Mouse (Mus musculus) forebrain, embryonic 16.5 days (tissue): ENCODE results near the gene Fbxw11. TPM values are rescaled to one million over a fixed set of nuclear protein-coding genes. Genes with fewer than 3 reads are reported as not detected.

Source experiments
- ATAC-seq: fragments of 200-750 bp; cut with Nextera tagmentation; 2 replicates; pipeline ENCODE4 v1.8.0; 2017; ENCODE audit warnings: mild to moderate bottlenecking, moderate library complexity
- H3K27ac ChIP-seq: fragments of 300-500 bp; sonication (generic); 2 replicates; pipeline ENCODE4 v1.5.1; 2014; ENCODE audit warnings: low read length, control low read depth
- H3K27me3 ChIP-seq: fragments of 300-500 bp; sonication (generic); replicated peaks from 2 replicates; pipeline ENCODE4 v1.6.1; 2014; ENCODE audit warnings: low read length; ENCODE audit not compliant: control insufficient read depth, insufficient read depth
- H3K36me3 ChIP-seq: fragments of 300-500 bp; sonication (generic); 2 replicates; pipeline ENCODE4 v1.6.1; 2014; ENCODE audit not compliant: control insufficient read depth, insufficient read depth
- H3K4me1 ChIP-seq: fragments of 300-500 bp; sonication (generic); replicated peaks from 2 replicates; pipeline ENCODE4 v1.6.1; 2014; ENCODE audit warnings: low read length; ENCODE audit not compliant: control insufficient read depth, insufficient read depth
- H3K4me2 ChIP-seq: fragments of 300-500 bp; sonication (generic); 2 replicates; pipeline ENCODE4 v1.6.1; 2014; ENCODE audit warnings: mild to moderate bottlenecking, low read length, control low read depth
- H3K4me3 ChIP-seq: fragments of 300-500 bp; sonication (generic); replicated peaks from 2 replicates; pipeline ENCODE4 v1.5.1; 2014; ENCODE audit warnings: mild to moderate bottlenecking, low read length, control low read depth
- H3K9ac ChIP-seq: fragments of 300-500 bp; sonication (generic); replicated peaks from 2 replicates; pipeline ENCODE4 v1.6.1; 2014; ENCODE audit warnings: low read depth, low read length, control low read depth
- H3K9me3 ChIP-seq: fragments of 300-500 bp; sonication (generic); 2 replicates; pipeline ENCODE4 v1.6.1; 2016; ENCODE audit warnings: low read length; ENCODE audit not compliant: control insufficient read depth
- WGBS: fragments of 180-500 bp; shearing (Covaris S2); extraction: QIAGEN DNeasy Blood & Tissue Kit; methylation state at CpG from one replicate; pipeline ENCODE4 v1.1.7; 2014; 5-methylcytosine and 5-hydroxymethylcytosine counted together
- polyA plus RNA-seq: library from polyadenylated mRNA; unstranded; fragments of >200 nt; fragmentation: Nextera tagmentation; extraction: Ambion mirVana; gene quantifications from 2 replicates; pipeline ENCODE4 v1.2.1, GENCODE M21; 2015

Fbxw11 gene
- polyA plus RNA-seq, 1 experiment from 2014 or later, result 125 TPM

DNA sequence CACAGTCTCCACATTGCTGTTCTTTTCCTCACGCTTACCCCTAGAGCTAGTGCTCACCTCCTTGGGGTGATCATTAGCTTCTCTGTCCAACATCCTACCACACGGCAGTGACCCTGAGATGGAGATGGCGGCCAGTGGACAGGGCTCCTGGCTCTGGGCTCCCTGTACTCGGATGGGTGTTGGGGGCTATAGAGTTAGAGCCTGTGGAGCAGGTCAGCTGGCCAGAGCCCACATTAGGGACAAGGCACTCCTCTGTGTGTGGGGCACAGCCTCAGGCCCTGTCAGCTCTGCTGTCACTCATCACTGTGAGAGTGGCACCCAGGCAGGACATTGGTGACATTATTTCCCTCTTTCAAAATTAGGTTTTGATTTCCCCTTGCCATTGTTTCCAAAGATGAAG is 102.9 kb downstream of the Fbxw11 start:
- no peaks in the 10 kb centered on the region for H3K4me1 ChIP-seq
- no peak overlapping the region for H3K4me2 ChIP-seq
- no peak overlapping the region for H3K9ac ChIP-seq
- no peak overlapping the region for H3K27ac ChIP-seq
- no peak overlapping the region for H3K4me3 ChIP-seq
- 91% methylated on average over 4 of the region's 4 CpGs for WGBS
- H3K27me3 ChIP-seq, result no peaks in the 10 kb centered on the region
- peaks cover 27% of the 10 kb centered on the region for H3K36me3 ChIP-seq
- no peak for ATAC-seq
- no peaks in the 10 kb centered on the region for H3K9me3 ChIP-seq

DNA sequence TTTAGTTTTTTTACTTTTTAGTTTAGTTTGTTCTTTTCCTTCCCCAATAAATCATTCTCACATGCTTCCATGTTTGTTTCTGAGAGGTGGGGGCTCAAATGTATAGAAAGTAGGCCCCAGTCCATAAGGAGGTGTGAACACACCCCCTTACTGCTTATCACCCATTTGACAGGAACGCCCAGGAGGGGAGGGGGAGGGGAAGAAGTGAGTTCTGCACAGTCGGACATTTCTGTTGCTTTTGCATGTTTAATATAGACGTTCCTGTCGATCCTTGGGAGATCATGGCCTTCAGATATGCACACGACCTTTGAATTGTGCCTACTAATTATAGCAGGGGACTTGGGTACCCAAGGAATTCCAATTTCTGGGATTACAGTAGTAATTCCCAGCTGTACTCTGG is 103.5 kb downstream of the Fbxw11 start:
- no peak overlapping the region for H3K9ac ChIP-seq
- no peak overlapping the region for H3K4me2 ChIP-seq
- 73% methylated on average over 5 of the region's 5 CpGs for WGBS
- H3K9me3 ChIP-seq, result no peaks in the 10 kb centered on the region
- H3K27me3 ChIP-seq, result no peaks in the 10 kb centered on the region
- no peak overlapping the region for H3K27ac ChIP-seq
- H3K4me1 ChIP-seq, result no peaks in the 10 kb centered on the region
- H3K4me3 ChIP-seq, result no peak overlapping the region
- no peak for ATAC-seq
- peaks cover 22% of the 10 kb centered on the region for H3K36me3 ChIP-seq

DNA sequence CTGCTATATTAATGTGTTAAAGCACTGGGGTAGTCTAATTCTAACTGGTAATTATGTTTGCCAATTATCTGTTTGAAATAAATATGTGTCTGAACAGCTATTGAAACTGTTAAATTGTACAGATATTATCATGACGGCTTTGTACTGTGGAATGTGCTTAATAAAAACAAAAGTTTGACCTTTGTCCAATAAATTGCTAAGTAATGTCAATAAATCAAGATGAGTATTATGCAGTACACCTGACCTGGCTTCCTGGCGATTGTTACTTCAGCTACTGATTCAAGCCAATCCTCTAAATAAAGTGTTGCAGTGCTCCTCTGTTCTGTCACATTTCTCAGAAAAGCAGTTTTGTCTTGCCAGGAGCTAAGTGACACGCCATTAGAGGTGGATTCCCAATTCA is 104.0 kb downstream of the Fbxw11 start:
- ATAC-seq, result no peak
- no peak overlapping the region for H3K4me3 ChIP-seq
- H3K9me3 ChIP-seq, result no peaks in the 10 kb centered on the region
- no peaks in the 10 kb centered on the region for H3K27me3 ChIP-seq
- peaks cover 19% of the 10 kb centered on the region for H3K36me3 ChIP-seq
- H3K9ac ChIP-seq, result no peak overlapping the region
- no peak overlapping the region for H3K4me2 ChIP-seq
- no peak overlapping the region for H3K27ac ChIP-seq
- H3K4me1 ChIP-seq, result no peaks in the 10 kb centered on the region
- WGBS, result 77% methylated on average over 3 of the region's 3 CpGs

DNA sequence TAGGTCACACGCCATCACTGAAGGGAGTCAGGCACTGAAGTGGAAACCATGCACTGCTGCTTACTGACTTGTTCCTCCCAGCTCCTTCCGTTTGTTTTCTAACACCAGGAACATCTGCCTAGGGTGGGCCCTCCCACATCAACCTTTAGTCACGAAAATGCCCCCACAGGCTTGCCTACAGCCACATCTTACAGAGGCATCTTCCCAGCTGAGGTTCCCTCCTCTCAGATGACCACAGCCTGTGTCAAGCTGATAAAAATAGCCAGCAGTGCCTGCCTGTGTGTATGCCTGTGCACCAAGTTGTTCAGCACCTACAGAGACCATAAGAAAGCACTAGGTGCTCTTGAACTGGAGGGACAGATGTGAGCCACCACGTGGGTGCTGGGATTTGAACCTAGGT is 106.3 kb downstream of the Fbxw11 start:
- 66% methylated on average over 4 of the region's 4 CpGs for WGBS
- no peak for ATAC-seq
- Histone ChIP-seq H3K4me3 (no peak overlapping the region), H3K36me3 (peaks cover 11% of the 10 kb centered on the region), H3K4me1 (peaks cover 11% of the 10 kb centered on the region), H3K9ac (no peak overlapping the region), H3K27ac (no peak overlapping the region), H3K4me2 (no peak overlapping the region), H3K27me3 (no peaks in the 10 kb centered on the region), H3K9me3 (no peaks in the 10 kb centered on the region)

DNA sequence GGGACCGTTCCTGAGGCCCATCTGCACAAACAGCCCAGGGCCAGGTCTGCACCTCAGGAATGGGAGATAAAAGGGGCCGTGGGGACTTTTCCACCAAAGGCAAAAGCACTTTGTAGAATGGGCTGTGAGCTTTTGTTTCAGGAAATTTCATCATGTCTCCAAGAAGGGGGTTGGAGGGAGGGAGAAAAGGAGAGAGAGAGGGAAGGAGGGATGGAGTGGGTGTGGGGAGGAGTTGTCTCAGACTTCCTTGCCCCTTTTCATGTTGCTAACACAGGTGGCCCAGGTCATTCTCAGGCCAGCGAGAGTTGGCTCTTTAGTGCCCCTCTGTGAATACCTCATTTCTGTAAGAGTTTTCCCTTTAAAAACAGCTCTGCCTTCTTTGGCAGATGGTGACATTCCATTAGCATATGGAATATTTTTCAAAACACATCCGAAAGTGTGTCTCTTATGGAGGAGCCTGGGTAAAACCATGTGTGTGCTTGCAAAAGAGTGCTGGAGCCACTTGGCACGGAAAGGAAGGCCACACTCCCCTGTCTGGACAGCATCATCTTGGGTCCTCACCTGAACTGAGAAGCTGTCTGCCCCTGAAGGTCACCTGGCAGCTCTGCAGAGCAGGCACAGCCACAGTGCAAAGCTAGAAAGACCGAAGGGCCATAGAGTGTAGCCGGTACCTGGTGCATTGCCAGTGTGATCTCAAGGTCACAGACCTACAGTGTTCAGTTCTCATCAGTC is 109.5 kb downstream of the Fbxw11 start:
- Histone ChIP-seq H3K9ac (no peak overlapping the region), H3K36me3 (no peaks in the 10 kb centered on the region), H3K4me3 (no peak overlapping the region), H3K27me3 (no peaks in the 10 kb centered on the region), H3K9me3 (no peaks in the 10 kb centered on the region), H3K27ac (peak overlapping the region; percentile 58; the same call in 1 of the 2 replicates), H3K4me2 (no peak overlapping the region), H3K4me1 (peaks cover 11% of the 10 kb centered on the region)
- peak; percentile 63 for ATAC-seq
- 67% methylated on average over 7 of the region's 7 CpGs for WGBS

DNA sequence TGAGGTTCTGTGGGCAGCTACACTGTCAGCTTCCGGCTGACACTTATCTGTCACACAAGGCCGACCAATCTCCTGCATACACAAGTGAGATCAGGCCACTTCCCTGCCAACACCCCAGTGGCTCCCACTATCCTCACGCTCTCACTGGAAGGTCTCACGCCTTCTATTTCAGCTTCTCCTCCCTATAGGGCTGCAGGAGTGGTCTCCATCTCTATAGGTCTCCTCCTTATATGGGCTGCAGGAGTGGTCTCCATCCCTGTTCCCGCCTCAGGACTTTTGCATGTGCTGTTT is 110.0 kb downstream of the Fbxw11 start:
- Histone ChIP-seq H3K9ac (no peak overlapping the region), H3K27ac (no peak overlapping the region), H3K4me2 (no peak overlapping the region), H3K9me3 (no peaks in the 10 kb centered on the region), H3K27me3 (no peaks in the 10 kb centered on the region), H3K4me1 (peaks cover 11% of the 10 kb centered on the region), H3K36me3 (no peaks in the 10 kb centered on the region), H3K4me3 (no peak overlapping the region)
- 84% methylated on average over 5 of the region's 5 CpGs for WGBS
- 0 out of 2 replicates have a peak, but pooled peaks have one; percentile 22 for ATAC-seq

DNA sequence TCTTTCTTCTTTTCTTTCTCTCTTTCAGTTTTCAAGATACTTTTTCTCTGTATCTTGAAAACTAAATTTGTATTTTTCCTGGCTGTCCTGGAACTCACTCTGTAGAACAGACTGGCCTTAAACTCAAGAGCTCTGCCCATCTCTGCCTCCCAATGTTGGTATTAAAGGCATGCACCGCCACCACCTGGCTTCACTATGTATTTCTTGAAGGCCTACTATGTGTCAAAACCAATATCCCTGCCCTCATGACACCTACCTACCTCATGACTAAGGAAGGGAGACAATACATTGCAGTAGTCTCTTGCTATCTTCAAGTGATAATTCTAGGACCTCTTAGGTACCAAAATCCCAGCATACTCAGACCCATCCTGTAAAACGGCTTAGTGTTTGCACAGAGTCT is 110.8 kb downstream of the Fbxw11 start:
- WGBS, result 94% methylated on average over 2 of the region's 2 CpGs

DNA sequence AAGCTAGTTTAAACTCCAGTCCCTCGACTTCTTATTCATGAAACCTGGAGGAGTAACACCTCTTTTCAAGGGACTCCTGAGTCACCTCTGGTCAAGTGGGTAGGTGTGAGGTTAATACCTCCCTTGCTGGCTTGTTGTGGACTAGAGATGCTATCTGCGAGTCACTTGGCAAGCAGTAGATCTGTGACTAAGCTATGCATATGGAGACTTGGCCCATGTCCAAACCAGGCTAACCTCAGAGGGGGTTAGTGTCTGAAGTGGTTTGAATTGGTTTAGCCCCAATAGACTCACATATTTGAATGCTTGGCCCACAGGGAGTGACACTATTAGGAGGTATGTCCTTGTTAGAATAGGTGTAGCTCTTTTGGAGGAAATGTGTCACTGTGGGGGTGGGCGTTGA is 120.2 kb downstream of the Fbxw11 start:
- no peak overlapping the region for H3K9ac ChIP-seq
- H3K27ac ChIP-seq, result no peak overlapping the region
- no peaks in the 10 kb centered on the region for H3K36me3 ChIP-seq
- no peaks in the 10 kb centered on the region for H3K9me3 ChIP-seq
- H3K4me1 ChIP-seq, result no peaks in the 10 kb centered on the region
- 64% methylated on average over 3 of the region's 3 CpGs for WGBS
- H3K4me3 ChIP-seq, result no peak overlapping the region
- no peak overlapping the region for H3K4me2 ChIP-seq
- ATAC-seq, result no peak
- H3K27me3 ChIP-seq, result no peaks in the 10 kb centered on the region

More for the DNA sequence above, 110.8 kb downstream of the Fbxw11 start:
- Histone ChIP-seq H3K4me1 (peaks cover 11% of the 10 kb centered on the region), H3K9ac (no peak overlapping the region), H3K27me3 (no peaks in the 10 kb centered on the region), H3K4me3 (no peak overlapping the region), H3K4me2 (no peak overlapping the region), H3K27ac (no peak overlapping the region), H3K9me3 (no peaks in the 10 kb centered on the region), H3K36me3 (no peaks in the 10 kb centered on the region)
- no peak for ATAC-seq

DNA sequence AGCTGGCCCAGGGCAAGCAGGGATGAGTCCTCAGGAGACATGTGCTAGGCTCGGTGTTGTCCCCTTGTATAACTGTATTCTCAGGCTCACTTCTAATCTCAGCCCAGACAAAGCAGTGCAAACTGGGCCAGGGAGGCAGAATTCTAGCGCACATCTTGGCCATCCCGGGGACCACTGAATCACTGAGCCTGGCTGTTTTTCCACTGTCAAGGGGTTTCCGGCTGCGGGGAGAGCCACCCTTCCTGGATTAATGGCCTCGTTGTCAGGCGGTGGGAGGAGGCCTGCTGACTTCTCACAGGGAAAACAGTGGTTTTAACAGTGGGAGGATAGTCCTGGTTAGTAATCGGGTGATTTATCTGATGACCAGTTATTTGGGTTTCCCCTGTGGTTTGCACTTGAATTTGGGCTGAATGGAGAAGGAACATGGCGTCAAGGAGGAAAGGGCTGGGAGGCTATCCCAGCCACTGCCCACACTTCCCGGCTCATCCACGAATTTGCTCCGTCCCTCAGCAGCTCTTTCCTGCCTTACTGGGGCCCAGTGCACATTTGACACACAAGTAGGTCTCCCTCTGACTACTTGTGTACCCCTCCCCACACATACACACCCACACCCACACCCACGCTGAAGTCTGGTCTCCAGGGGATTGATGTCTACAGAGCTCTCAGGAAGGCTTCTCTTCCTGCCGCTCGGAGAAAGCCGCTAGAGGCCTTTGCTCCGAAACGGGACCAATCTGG is 125.1 kb downstream of the Fbxw11 start:
- ATAC-seq, result no peak
- Histone ChIP-seq H3K27me3 (no peaks in the 10 kb centered on the region), H3K27ac (no peak overlapping the region), H3K36me3 (no peaks in the 10 kb centered on the region), H3K4me3 (no peak overlapping the region), H3K9me3 (no peaks in the 10 kb centered on the region), H3K4me1 (no peaks in the 10 kb centered on the region), H3K9ac (no peak overlapping the region), H3K4me2 (no peak overlapping the region)
- 82% methylated on average over 18 of the region's 18 CpGs for WGBS
